Mouse (Mus musculus): ENCODE data around the gene Dpp7. TPM values are rescaled to one million over a fixed set of nuclear protein-coding genes. Genes with fewer than 3 reads are reported as not detected.

Dpp7 gene
- total and polyA plus RNA-seq, 3 experiments, result 16.2 to 21.0 (median 20.9) TPM

GRCm38 (mm10) chr2:25338303-25338702 lies 17.9 kb downstream of the Dpp7 start:
- Histone ChIP-seq H3K79me2 (replicated peaks; ENCODE audit: control insufficient read depth, extremely low read depth, insufficient read depth, poor library complexity, severe bottlenecking) (peaks cover 11% of the 10 kb centered on the region), H3K9ac (ENCODE audit: insufficient read depth, low read depth) (0 out of 2 replicates have a peak overlapping the region, but pooled peaks have one; percentile 16), H3K4me3 (replicated peaks in 1 of 3; ENCODE audit: low read depth in 2 of 3, low read length in 2 of 3, poor library complexity in 1 of 3) (no peak overlapping the region), H3K9me3 (replicated peaks; ENCODE audit: low read length) (no peaks in the 10 kb centered on the region), H3K4me1 (ENCODE audit: control insufficient read depth in 1 of 2, insufficient read depth in 2 of 2) (peaks cover 17 to 63% of the 10 kb centered on the region in 2 experiments), H3K27ac (ENCODE audit: insufficient read depth, low read depth) (peak overlapping the region; percentile 82), H3K27me3 (replicated peaks) (no peaks in the 10 kb centered on the region), H3K4me2 (ENCODE audit: insufficient read depth, low read depth, poor library complexity, severe bottlenecking) (peak overlapping the region; percentile 9), H3K36me3 (replicated peaks in 1 of 2; ENCODE audit: control insufficient read depth in 1 of 2, insufficient read depth in 1 of 2, low read length in 1 of 2) (peaks cover 52 to 83% of the 10 kb centered on the region in 2 experiments)
- TF ChIP-seq POLR2A (IDR thresholded peaks at IDR 0.05; ENCODE audit: low read depth, low read length) (no peak), TBP (conservative IDR thresholded peaks at IDR 0.05; ENCODE audit: low read depth, low read length) (0 out of 2 replicates have a peak, but pooled peaks have one; percentile 26), MYC (IDR thresholded peaks at IDR 0.05; ENCODE audit: low read depth, low read length) (peak; percentile 85), BHLHE40 (IDR thresholded peaks at IDR 0.05; ENCODE audit: low read depth, low read length) (peak; percentile 63), PAX5 (IDR thresholded peaks at IDR 0.05; ENCODE audit: low read length) (no peak), IRF4 (IDR thresholded peaks at IDR 0.05; ENCODE audit: low read depth, low read length) (peak; percentile 85), ELF1 (IDR thresholded peaks at IDR 0.05; ENCODE audit: low read depth, low read length) (no peak), USF1 (IDR thresholded peaks at IDR 0.05; ENCODE audit: low read depth, low read length) (no peak), MXI1 (IDR thresholded peaks at IDR 0.05; ENCODE audit: low read depth, low read length) (peak; percentile 72), MEF2A (IDR thresholded peaks at IDR 0.05; ENCODE audit: borderline replicate concordance, low read depth, low read length) (peak; percentile 95), JUN (IDR thresholded peaks at IDR 0.05; ENCODE audit: insufficient read depth, low read depth, low read length) (peak; percentile 67), ZKSCAN1 (IDR thresholded peaks at IDR 0.05; ENCODE audit: borderline replicate concordance, low read depth, low read length) (no peak), ZNF384 (IDR thresholded peaks at IDR 0.05; ENCODE audit: low read depth, low read length) (no peak), EP300 (IDR thresholded peaks at IDR 0.05; ENCODE audit: low read length) (peak; percentile 89), E2F4 (IDR thresholded peaks at IDR 0.05; ENCODE audit: insufficient replicate concordance, low read depth, low read length) (no peak), MAFK (IDR thresholded peaks at IDR 0.05; ENCODE audit: insufficient replicate concordance, low read length) (peak; percentile 78), USF2 (conservative IDR thresholded peaks at IDR 0.05; ENCODE audit: low read depth, low read length) (no peak), NELFE (IDR thresholded peaks at IDR 0.05; ENCODE audit: low read depth, low read length) (no peak), RCOR1 (conservative IDR thresholded peaks at IDR 0.05; ENCODE audit: low read depth, low read length) (0 out of 2 replicates have a peak, but pooled peaks have one; percentile 38), ZC3H11A (IDR thresholded peaks at IDR 0.05; ENCODE audit: low read depth, low read length) (no peak), ETS1 (conservative IDR thresholded peaks at IDR 0.05; ENCODE audit: low read depth, low read length) (peak; percentile 84), JUND (conservative IDR thresholded peaks at IDR 0.05; ENCODE audit: low read depth, low read length) (peak; percentile 75), SMC3 (IDR thresholded peaks at IDR 0.05; ENCODE audit: low read depth, low read length) (no peak), SIN3A (IDR thresholded peaks at IDR 0.05; ENCODE audit: low read length) (peak; percentile 43; the same call in 1 of the 2 replicates), MAX (IDR thresholded peaks at IDR 0.05; ENCODE audit: low read length) (peak; percentile 72), TCF12 (IDR thresholded peaks at IDR 0.05; ENCODE audit: low read depth, low read length) (peak; percentile 81), MAZ (IDR thresholded peaks at IDR 0.05; ENCODE audit: low read depth, low read length) (peak; percentile 50; the same call in 1 of the 2 replicates), HCFC1 (IDR thresholded peaks at IDR 0.05; ENCODE audit: low read depth, low read length) (peak; percentile 14; the same call in 1 of the 2 replicates)
- peak; percentile 92 for DNase-seq (ENCODE audit: extremely low read depth)
- in situ Hi-C loops (cut with MboI; ENCODE audit: low pct_ligation_motif_present, low pct_unique_long_range_greater_than_20kb, low sequenced_read_pairs) (loop anchor here (10.0 kb wide), 1 partner anchor 64 kb away; the partner anchor contains the start of genes Anapc2 and Ssna1), dilution Hi-C loops (cut with MboI; ENCODE audit: extremely low pct_ligation_motif_present, extremely low pct_unique_long_range_greater_than_20kb, low sequenced_read_pairs) (no loop called here)

Data from CH12.LX (cell line).